ENCODE assay signal across 11 mouse cellular contexts in genomic region chr9:35058596-35059354, GRCm38 (mm10).
DNase-seq lines count a peak whose midpoint lies in the region; ATAC-seq lines count a peak whose summit lies in the region.
"Had no signal": no experiment of that assay in that cellular context is flagged by ENCODE, and none has a peak within 500 bp of the region (broad histone marks: within the 10 kb centered on the region; RNA-seq: fewer than 3 reads in every experiment).

No protein-coding gene starts in this region.

- no peaks in the 10 kb centered on the region for H3K27me3 ChIP-seq in kidney, embryonic 14.5 days (ENCODE audit: control insufficient read depth, insufficient read depth, low read length)
- H3K27me3 ChIP-seq: liver, embryonic 15.5 days; stomach, embryonic 15.5 days had no signal

- H3K27ac ChIP-seq in kidney, embryonic 14.5 days (ENCODE audit: low read depth, low read length), result no peak overlapping the region
- H3K27ac ChIP-seq: liver, embryonic 15.5 days; stomach, embryonic 15.5 days had no signal

- no peak overlapping the region for H3K9ac ChIP-seq in kidney, embryonic 14.5 days (ENCODE audit: low read depth, low read length)
- H3K9ac ChIP-seq: liver, embryonic 15.5 days; stomach, embryonic 15.5 days had no signal

- no peak overlapping the region for H3K4me3 ChIP-seq in kidney, embryonic 14.5 days (ENCODE audit: low read length)
- H3K4me3 ChIP-seq: liver, embryonic 15.5 days; stomach, embryonic 15.5 days had no signal

- H3K4me1 ChIP-seq in kidney, embryonic 14.5 days (ENCODE audit: control insufficient read depth, insufficient read depth, low read length), result no peaks in the 10 kb centered on the region
- H3K4me1 ChIP-seq: stomach, embryonic 15.5 days had no signal

- WGBS in kidney, embryonic 14.5 days, result 94% methylated on average over 2 of the region's 2 CpGs

- peaks cover 3% of the 10 kb centered on the region; the same call in 1 of the 2 replicates for H3K36me3 ChIP-seq in kidney, embryonic 14.5 days (ENCODE audit: control insufficient read depth, insufficient read depth, low read length)
- H3K36me3 ChIP-seq: stomach, embryonic 15.5 days had no signal

- no peaks in the 10 kb centered on the region for H3K9me3 ChIP-seq in kidney, embryonic 14.5 days (ENCODE audit: control insufficient read depth, low read length)
- H3K9me3 ChIP-seq: liver, embryonic 15.5 days; stomach, embryonic 15.5 days had no signal

- H3K4me2 ChIP-seq in kidney, embryonic 14.5 days (replicated peaks; ENCODE audit: low read depth, low read length), result no peak overlapping the region
- H3K4me2 ChIP-seq: liver, embryonic 15.5 days; stomach, embryonic 15.5 days had no signal

- peak; percentile 80 for DNase-seq in kidney, adult 11 months
- peak; percentile 74 for DNase-seq in adipocyte (ENCODE audit: low spot score)
- DNase-seq in cerebellum, adult 11 months, result peak; percentile 22
- DNase-seq in kidney, postnatal 10 days, result peak; percentile 14
- no peak for DNase-seq in urinary bladder, postnatal 14 days (ENCODE audit: low spot score)

- no peak for ATAC-seq in kidney, embryonic 14.5 days (ENCODE audit: low FRiP score, low TSS enrichment)
- ATAC-seq in megakaryocyte progenitor cell, adult 5-6 weeks (replicated peaks; ENCODE audit: poor library complexity), result no peak
- ATAC-seq: forebrain, embryonic 14.5 days; midbrain, embryonic 16.5 days had no signal
